Mouse (Mus musculus): ENCODE measurements around the gene Egln2. TPM values are rescaled to one million over a fixed set of nuclear protein-coding genes. Genes with fewer than 3 reads are reported as not detected.
A peak's percentile ranks its signal among the peaks of the same experiment; 100 is the strongest.

The Egln2 gene
- polyA plus RNA-seq, 2 experiments = 11.7 to 23.3 TPM

DNA sequence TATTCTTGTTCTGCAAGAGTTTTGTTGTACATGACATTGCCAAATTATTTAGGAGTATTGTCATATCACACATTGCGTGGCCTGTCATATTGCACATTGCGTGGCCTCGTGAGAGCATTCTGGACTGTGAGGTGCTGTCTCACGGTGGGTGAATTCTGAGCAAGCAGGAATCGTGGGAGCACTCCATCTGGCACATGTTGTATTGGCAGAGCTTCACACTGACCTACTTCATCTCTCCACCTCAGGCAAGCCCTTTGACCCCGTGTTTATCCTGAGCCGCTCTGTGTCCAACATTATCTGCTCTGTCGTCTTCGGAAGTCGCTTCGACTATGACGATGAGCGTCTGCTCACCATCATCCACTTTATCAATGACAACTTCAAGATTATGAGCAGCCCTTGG lies 37.7 kb downstream of the Egln2 start:
- no peaks in the 10 kb centered on the region for H3K36me3 ChIP-seq (replicated peaks; ENCODE audit: control insufficient read depth, insufficient read depth, low read depth)
- no peak overlapping the region for H3K4me2 ChIP-seq (ENCODE audit: low read depth)
- no peaks in the 10 kb centered on the region for H3K4me1 ChIP-seq (replicated peaks; ENCODE audit: control insufficient read depth in 2 of 2, insufficient read depth in 2 of 2, low read length in 1 of 2)
- DNase-seq (ENCODE audit: low read depth in 3 of 3, low spot score in 3 of 3) (no peak), ATAC-seq (ENCODE audit: insufficient read depth) (no peak)
- WGBS (ENCODE audit: insufficient replicate concordance) = 71% methylated on average over 13 of the region's 13 CpGs
- no peak overlapping the region for H3K4me3 ChIP-seq (ENCODE audit: insufficient read depth in 1 of 2, low read depth in 2 of 2, low read length in 2 of 2)
- TF ChIP-seq EP300 (IDR thresholded peaks at IDR 0.05; ENCODE audit: low read depth) (no peak), CTCF (IDR thresholded peaks at IDR 0.05; ENCODE audit: low read depth) (no peak)
- no peak overlapping the region for H3K9ac ChIP-seq (replicated peaks)
- H3K27me3 ChIP-seq (ENCODE audit: control insufficient read depth, insufficient read depth, low read length) = no peaks in the 10 kb centered on the region
- H3K9me3 ChIP-seq (ENCODE audit: control insufficient read depth, low read length) = no peaks in the 10 kb centered on the region
- no peak overlapping the region for H3K27ac ChIP-seq

DNA sequence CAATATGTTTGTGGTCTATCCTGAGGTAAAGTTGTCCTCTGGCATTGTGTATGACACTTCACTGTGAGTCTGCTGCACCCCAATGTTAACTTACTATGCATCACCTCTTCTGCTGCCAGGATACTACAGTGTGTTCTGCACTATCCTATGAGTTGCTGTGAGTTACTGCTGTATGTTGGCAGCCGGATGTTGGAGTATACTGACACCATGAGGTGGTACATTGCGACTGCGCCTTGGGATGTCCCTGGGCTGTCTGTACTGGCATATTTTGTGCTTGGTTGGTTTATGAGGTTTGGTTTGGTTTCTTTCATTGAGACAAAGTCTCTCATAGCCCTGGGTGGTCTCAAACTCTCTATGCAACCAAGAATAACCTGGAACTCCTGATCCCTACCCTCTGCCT lies 38.4 kb downstream of the Egln2 start:
- DNase-seq (ENCODE audit: low read depth in 3 of 3, low spot score in 3 of 3) (no peak), ATAC-seq (ENCODE audit: insufficient read depth) (no peak)
- WGBS (ENCODE audit: insufficient replicate concordance) = 31% methylated on average over 3 of the region's 3 CpGs

DNA sequence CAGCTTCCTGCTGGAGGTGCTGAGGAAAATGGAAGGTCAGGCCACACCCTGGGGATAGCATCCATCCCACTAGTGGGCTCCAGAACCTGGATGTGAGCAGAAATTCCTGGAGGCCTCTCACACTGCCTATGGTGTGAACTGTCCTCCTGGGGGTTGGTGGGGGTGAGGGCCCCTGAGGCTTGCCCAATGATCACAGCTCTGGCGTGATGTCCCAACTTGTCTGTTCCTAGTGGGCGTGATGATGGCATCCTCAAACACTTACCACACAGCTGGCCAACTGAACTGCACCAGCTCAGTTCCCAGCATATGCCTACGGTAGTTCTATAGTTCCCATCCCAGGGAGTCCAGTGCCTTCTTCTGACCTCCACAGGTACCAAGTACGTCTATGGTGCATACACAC lies 41.6 kb downstream of the Egln2 start:
- Histone ChIP-seq H3K36me3 (replicated peaks; ENCODE audit: control insufficient read depth, insufficient read depth, low read depth) (no peaks in the 10 kb centered on the region), H3K27ac (no peak overlapping the region), H3K4me1 (replicated peaks; ENCODE audit: control insufficient read depth in 2 of 2, insufficient read depth in 2 of 2, low read length in 1 of 2) (no peaks in the 10 kb centered on the region), H3K27me3 (ENCODE audit: control insufficient read depth, insufficient read depth, low read length) (no peaks in the 10 kb centered on the region), H3K4me2 (ENCODE audit: low read depth) (no peak overlapping the region), H3K9ac (replicated peaks) (no peak overlapping the region), H3K4me3 (ENCODE audit: insufficient read depth in 1 of 2, low read depth in 2 of 2, low read length in 2 of 2) (no peak overlapping the region), H3K9me3 (ENCODE audit: control insufficient read depth, low read length) (no peaks in the 10 kb centered on the region)
- no peak for ATAC-seq (ENCODE audit: insufficient read depth)
- DNase-seq (ENCODE audit: low read depth in 3 of 3, low spot score in 3 of 3) = no peak
- TF ChIP-seq EP300 (IDR thresholded peaks at IDR 0.05; ENCODE audit: low read depth) = no peak
- no peak for TF ChIP-seq CTCF (IDR thresholded peaks at IDR 0.05; ENCODE audit: low read depth)
- WGBS (ENCODE audit: insufficient replicate concordance) = 51% methylated on average over 4 of the region's 4 CpGs

More for the DNA sequence above, 38.4 kb downstream of the Egln2 start:
- no peak overlapping the region for H3K4me2 ChIP-seq (ENCODE audit: low read depth)
- no peak for TF ChIP-seq EP300 (IDR thresholded peaks at IDR 0.05; ENCODE audit: low read depth)
- TF ChIP-seq CTCF (IDR thresholded peaks at IDR 0.05; ENCODE audit: low read depth) = peak; percentile 63
- no peak overlapping the region for H3K9ac ChIP-seq (replicated peaks)
- no peaks in the 10 kb centered on the region for H3K9me3 ChIP-seq (ENCODE audit: control insufficient read depth, low read length)
- no peaks in the 10 kb centered on the region for H3K27me3 ChIP-seq (ENCODE audit: control insufficient read depth, insufficient read depth, low read length)
- H3K4me1 ChIP-seq (replicated peaks; ENCODE audit: control insufficient read depth in 2 of 2, insufficient read depth in 2 of 2, low read length in 1 of 2) = no peaks in the 10 kb centered on the region
- no peak overlapping the region for H3K4me3 ChIP-seq (ENCODE audit: insufficient read depth in 1 of 2, low read depth in 2 of 2, low read length in 2 of 2)
- H3K36me3 ChIP-seq (replicated peaks; ENCODE audit: control insufficient read depth, insufficient read depth, low read depth) = no peaks in the 10 kb centered on the region
- no peak overlapping the region for H3K27ac ChIP-seq

DNA sequence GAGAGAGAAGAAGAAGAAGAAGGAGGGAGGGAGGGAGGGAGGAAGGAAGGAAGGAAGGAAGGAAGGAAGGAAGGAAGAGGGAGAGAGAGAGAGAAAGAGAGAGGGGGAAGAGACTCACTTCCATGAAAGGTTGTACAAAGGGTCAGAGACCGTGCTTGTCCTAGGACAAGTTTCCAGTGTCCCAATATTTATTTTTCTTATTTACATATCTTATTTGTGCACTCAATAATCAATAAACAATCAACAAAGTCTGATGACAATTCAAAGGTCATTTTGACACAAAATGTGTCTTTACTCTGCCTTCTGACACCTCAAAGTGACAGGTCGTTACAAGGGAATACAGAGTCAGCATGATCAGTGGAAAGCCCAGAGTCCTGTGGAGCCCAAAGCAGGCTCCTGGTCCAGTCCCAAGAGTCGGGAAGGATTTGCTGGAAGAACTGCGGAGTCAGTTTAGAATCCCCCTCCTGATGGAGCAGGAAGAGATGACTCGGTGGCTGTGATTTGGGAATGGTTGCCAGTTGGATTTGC lies 42.2 kb downstream of the Egln2 start:
- Histone ChIP-seq H3K4me2 (ENCODE audit: low read depth) (no peak overlapping the region), H3K9ac (replicated peaks) (no peak overlapping the region), H3K4me3 (ENCODE audit: insufficient read depth in 1 of 2, low read depth in 2 of 2, low read length in 2 of 2) (no peak overlapping the region), H3K27me3 (ENCODE audit: control insufficient read depth, insufficient read depth, low read length) (no peaks in the 10 kb centered on the region), H3K4me1 (replicated peaks; ENCODE audit: control insufficient read depth in 2 of 2, insufficient read depth in 2 of 2, low read length in 1 of 2) (no peaks in the 10 kb centered on the region), H3K36me3 (replicated peaks; ENCODE audit: control insufficient read depth, insufficient read depth, low read depth) (no peaks in the 10 kb centered on the region), H3K27ac (no peak overlapping the region), H3K9me3 (ENCODE audit: control insufficient read depth, low read length) (no peaks in the 10 kb centered on the region)
- DNase-seq (ENCODE audit: low read depth in 3 of 3, low spot score in 3 of 3) (no peak), ATAC-seq (ENCODE audit: insufficient read depth) (no peak)
- WGBS (ENCODE audit: insufficient replicate concordance) = 44% methylated on average over 5 of the region's 5 CpGs
- TF ChIP-seq CTCF (IDR thresholded peaks at IDR 0.05; ENCODE audit: low read depth) (no peak), EP300 (IDR thresholded peaks at IDR 0.05; ENCODE audit: low read depth) (no peak)

DNA sequence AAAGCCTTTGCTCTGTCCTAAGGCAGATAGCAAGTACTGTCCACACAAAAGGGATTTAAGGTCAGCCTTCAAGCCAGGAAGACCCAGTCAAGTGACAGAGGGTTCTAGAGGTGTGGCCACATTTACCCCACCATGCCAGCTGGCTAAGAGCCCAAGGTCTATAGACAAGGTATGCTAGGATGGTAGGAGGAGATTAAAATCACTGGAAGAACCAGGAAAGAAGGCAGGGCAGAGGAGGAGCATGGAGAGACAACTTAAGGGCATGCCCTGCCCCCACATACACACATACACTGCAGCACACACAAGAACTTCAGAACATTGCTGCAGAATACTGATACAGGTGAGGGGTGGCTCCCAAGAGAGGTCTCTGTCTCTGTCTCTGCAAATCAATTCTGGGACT lies 46.9 kb downstream of the Egln2 start, which contains the start of gene Cyp2f2:
Gene Cyp2f2, plus strand, starts transcription at position 234 of the 400 bp plus-strand sequence.
- DNase-seq (ENCODE audit: low read depth in 3 of 3, low spot score in 3 of 3) = no peak
- H3K9ac ChIP-seq (replicated peaks) = no peak within 1 kb of the TSS
- TF ChIP-seq EP300 (IDR thresholded peaks at IDR 0.05; ENCODE audit: low read depth) (no peak), CTCF (IDR thresholded peaks at IDR 0.05; ENCODE audit: low read depth) (no peak)

More for the DNA sequence above, 46.9 kb downstream of the Egln2 start, which contains the start of gene Cyp2f2:
- Histone ChIP-seq H3K27ac (no peak within 1 kb of the TSS), H3K4me2 (ENCODE audit: low read depth) (no peak within 1 kb of the TSS), H3K36me3 (replicated peaks; ENCODE audit: control insufficient read depth, insufficient read depth, low read depth) (no peaks in the 10 kb centered on the region), H3K27me3 (ENCODE audit: control insufficient read depth, insufficient read depth, low read length) (no peaks in the 10 kb centered on the region), H3K9me3 (ENCODE audit: control insufficient read depth, low read length) (no peaks in the 10 kb centered on the region), H3K4me1 (replicated peaks; ENCODE audit: control insufficient read depth in 2 of 2, insufficient read depth in 2 of 2, low read length in 1 of 2) (no peaks in the 10 kb centered on the region), H3K4me3 (ENCODE audit: insufficient read depth in 1 of 2, low read depth in 2 of 2, low read length in 2 of 2) (no peak within 1 kb of the TSS)
- no peak for ATAC-seq (ENCODE audit: insufficient read depth)
